Mouse (Mus musculus) stomach, postnatal 0 days (tissue): Measurements from ENCODE around the gene Bsg. TPM values are rescaled to one million over a fixed set of nuclear protein-coding genes. Genes with fewer than 3 reads are reported as not detected.

ENCODE experiments used
- ATAC-seq: fragments of 200-750 bp; cut with Nextera tagmentation; 2 replicates; pipeline ENCODE4 v1.8.0; 2017; ENCODE audit not compliant: low FRiP score, low TSS enrichment
- DNase-seq: peaks from one replicate; pipeline ENCODE4 v3.0.0-alpha.2; 2016; ENCODE audit warnings: low spot score
- H3K27ac ChIP-seq: fragments of 300-500 bp; sonication (generic); replicated peaks from 2 replicates; pipeline ENCODE4 v1.5.1; 2014; ENCODE audit warnings: mild to moderate bottlenecking, control low read depth
- H3K27me3 ChIP-seq: fragments of 300-500 bp; sonication (generic); 2 replicates; pipeline ENCODE4 v1.6.1; 2014; ENCODE audit warnings: low read length; ENCODE audit not compliant: control insufficient read depth, insufficient read depth
- H3K36me3 ChIP-seq: fragments of 300-500 bp; sonication (generic); 2 replicates; pipeline ENCODE4 v1.6.1; 2014; ENCODE audit warnings: low read length, mixed read lengths; ENCODE audit not compliant: control insufficient read depth, insufficient read depth
- H3K4me1 ChIP-seq: fragments of 300-500 bp; sonication (generic); replicated peaks from 2 replicates; pipeline ENCODE4 v1.6.1; 2014; ENCODE audit warnings: antibody characterized with exemption; ENCODE audit not compliant: control insufficient read depth, insufficient read depth
- H3K4me2 ChIP-seq: fragments of 300-500 bp; sonication (generic); replicated peaks from 2 replicates; pipeline ENCODE4 v1.6.1; 2014; ENCODE audit warnings: low read depth, mild to moderate bottlenecking, control low read depth, moderate library complexity
- H3K4me3 ChIP-seq: fragments of 300-500 bp; sonication (generic); 2 replicates; pipeline ENCODE4 v1.5.1; 2014; ENCODE audit warnings: low read depth, low read length, control low read depth
- H3K9ac ChIP-seq: fragments of 300-500 bp; sonication (generic); 2 replicates; pipeline ENCODE4 v1.6.1; 2014; ENCODE audit warnings: mild to moderate bottlenecking, low read length, control low read depth, mixed read lengths
- H3K9me3 ChIP-seq: fragments of 300-500 bp; sonication (generic); 2 replicates; pipeline ENCODE4 v1.6.1; 2016; ENCODE audit warnings: low read length; ENCODE audit not compliant: control insufficient read depth
- CTCF ChIP-seq: IDR thresholded peaks from 2 replicates; pipeline ENCODE4 v1.5.1; 2016; ENCODE audit warnings: antibody characterized with exemption, low read depth, mild to moderate bottlenecking, moderate library complexity
- EP300 ChIP-seq: optimal IDR thresholded peaks from 2 replicates; pipeline ENCODE3; 2016; ENCODE audit warnings: antibody characterized with exemption
- WGBS: fragments of 180-500 bp; shearing (Covaris S2); extraction: QIAGEN DNeasy Blood & Tissue Kit; methylation state at CpG from one replicate; pipeline ENCODE4 v1.1.7; 2014; 5-methylcytosine and 5-hydroxymethylcytosine counted together
- polyA plus RNA-seq: library from polyadenylated mRNA; unstranded; fragments of >200 nt; fragmentation: Nextera tagmentation; extraction: Ambion mirVana; gene quantifications from 2 replicates; pipeline ENCODE4 v1.2.1, GENCODE M21; 2015

Bsg gene
- polyA plus RNA-seq, 1 experiment from 2014 or later: 1,012 TPM

GRCm38 (mm10) chr10:79675346-79676035, 28.8 kb upstream of the Bsg start:
- no peak overlapping the region for H3K4me2 ChIP-seq
- H3K9me3 ChIP-seq: no peaks in the 10 kb centered on the region
- H3K4me3 ChIP-seq: no peak overlapping the region
- DNase-seq (no peak), ATAC-seq (no peak)
- TF ChIP-seq CTCF (no peak), EP300 (no peak)
- WGBS: 62% methylated on average over 44 of the region's 44 CpGs
- H3K9ac ChIP-seq: no peak overlapping the region
- H3K27ac ChIP-seq: no peak overlapping the region
- H3K4me1 ChIP-seq: no peaks in the 10 kb centered on the region
- H3K27me3 ChIP-seq: no peaks in the 10 kb centered on the region
- H3K36me3 ChIP-seq: no peaks in the 10 kb centered on the region

- peaks cover 10% of the 10 kb centered on the region; the same call in 1 of the 2 replicates for H3K4me1 ChIP-seq
- peak overlapping the region; percentile 83 for H3K27ac ChIP-seq
- H3K4me3 ChIP-seq: peak overlapping the region; percentile 73
- DNase-seq (peak; percentile 37), ATAC-seq (peak; percentile 14; the same call in 1 of the 2 replicates)
- peak overlapping the region; percentile 63 for H3K4me2 ChIP-seq
- no peaks in the 10 kb centered on the region for H3K27me3 ChIP-seq
- H3K9me3 ChIP-seq: no peaks in the 10 kb centered on the region
- no peak for TF ChIP-seq CTCF
- no peak for TF ChIP-seq EP300
- H3K36me3 ChIP-seq: peaks cover 7% of the 10 kb centered on the region
- WGBS: 20% methylated on average over 11 of the region's 11 CpGs
- peak overlapping the region; percentile 19; the same call in 1 of the 2 replicates for H3K9ac ChIP-seq
Measured at GRCm38 (mm10) chr10:79680606-79681495, 23.4 kb upstream of the Bsg start.

GRCm38 (mm10) chr10:79681591-79682245, 22.6 kb upstream of the Bsg start, which contains the start of gene Cdc34:
Cdc34 (plus strand) TSS chr10:79682195.
- H3K4me3 ChIP-seq: peak within 1 kb of the TSS; percentile 73

GRCm38 (mm10) chr10:79682551-79682915, 21.8 kb upstream of the Bsg start:
- H3K9ac ChIP-seq: peak overlapping the region; percentile 85
- peaks cover 10% of the 10 kb centered on the region; the same call in 1 of the 2 replicates for H3K4me1 ChIP-seq
- peak overlapping the region; percentile 75 for H3K4me2 ChIP-seq
- TF ChIP-seq EP300 (no peak), CTCF (no peak)
- no peaks in the 10 kb centered on the region for H3K9me3 ChIP-seq
- 0% methylated on average over 10 of the region's 10 CpGs for WGBS
- DNase-seq (no peak), ATAC-seq (0 out of 2 replicates have a peak, but pooled peaks have one; percentile 3)
- H3K36me3 ChIP-seq: peaks cover 11% of the 10 kb centered on the region
- peak overlapping the region; percentile 89 for H3K27ac ChIP-seq
- peak overlapping the region; percentile 73 for H3K4me3 ChIP-seq
- H3K27me3 ChIP-seq: no peaks in the 10 kb centered on the region

More at GRCm38 (mm10) chr10:79681591-79682245, 22.6 kb upstream of the Bsg start, which contains the start of gene Cdc34:
- ATAC-seq (peak; percentile 93), DNase-seq (peak; percentile 99)
- Histone ChIP-seq H3K4me1 (peaks cover 10% of the 10 kb centered on the region; the same call in 1 of the 2 replicates), H3K27ac (peak within 1 kb of the TSS; percentile 89), H3K9ac (peak within 1 kb of the TSS; percentile 85), H3K9me3 (no peaks in the 10 kb centered on the region), H3K36me3 (peaks cover 7% of the 10 kb centered on the region), H3K27me3 (no peaks in the 10 kb centered on the region), H3K4me2 (peak within 1 kb of the TSS; percentile 75)
- TF ChIP-seq EP300: no peak
- peak; percentile 55 for TF ChIP-seq CTCF
- under 1% methylated on average over 81 of the region's 84 CpGs for WGBS

GRCm38 (mm10) chr10:79682916-79683582, 21.2 kb upstream of the Bsg start:
- ATAC-seq (no peak; the same call in 1 of the 2 replicates), DNase-seq (peak; percentile 86)
- 2% methylated on average over 10 of the region's 10 CpGs for WGBS
- Histone ChIP-seq H3K27ac (peak overlapping the region; percentile 89), H3K9me3 (no peaks in the 10 kb centered on the region), H3K27me3 (no peaks in the 10 kb centered on the region), H3K36me3 (peaks cover 11% of the 10 kb centered on the region), H3K4me3 (peak overlapping the region; percentile 73), H3K9ac (peak overlapping the region; percentile 85), H3K4me1 (peaks cover 10% of the 10 kb centered on the region; the same call in 1 of the 2 replicates), H3K4me2 (peak overlapping the region; percentile 75)
- TF ChIP-seq EP300 (no peak), CTCF (peak; percentile 75)
